Mouse (Mus musculus) right cerebral cortex, postnatal 25 days (tissue): Measurements from ENCODE around the gene Lbh.

Experiments
- DNase-seq: peaks from one replicate; pipeline ENCODE4 v3.0.0; 2022

The Lbh gene

GRCm38 (mm10) chr17:72977616-72978015 is 59.5 kb downstream of the Lbh start:
- no peak for DNase-seq

- no peak for DNase-seq
Measured at GRCm38 (mm10) chr17:72982156-72982555, 64.1 kb downstream of the Lbh start.

GRCm38 (mm10) chr17:72983471-72983870 is 65.4 kb downstream of the Lbh start:
- no peak for DNase-seq

- peak; percentile 18 for DNase-seq
Measured at GRCm38 (mm10) chr17:72989025-72989424, 70.9 kb downstream of the Lbh start.
